Mouse (Mus musculus): ENCODE results near the gene C87977.

DNA sequence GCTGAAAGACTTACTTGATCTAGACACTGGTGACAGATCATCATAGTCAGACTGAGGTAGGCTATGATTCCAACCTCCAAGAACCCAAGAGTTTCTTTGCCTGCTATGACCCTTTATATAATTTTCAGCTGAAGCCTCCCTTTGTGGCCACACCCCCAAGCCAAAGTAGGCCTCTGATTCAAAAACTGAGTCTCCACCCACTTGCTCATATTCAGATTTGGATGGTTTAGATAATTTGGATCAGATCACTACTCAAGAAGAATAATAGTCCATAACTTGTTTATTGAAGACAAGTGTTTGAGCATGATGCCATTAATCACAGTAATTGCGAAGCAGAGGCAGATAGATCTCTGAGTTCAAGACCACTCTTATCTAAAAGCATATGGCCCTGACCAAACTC is 50.6 kb downstream of the C87977 start, which contains the start of gene Oog3:
- no peak for TF ChIP-seq CTCF (IDR thresholded peaks at IDR 0.05; ENCODE audit: control insufficient read depth, insufficient read depth, insufficient read length)
- no peak for TF ChIP-seq USF1 (IDR thresholded peaks at IDR 0.05; ENCODE audit: low read depth)
- no peak for TF ChIP-seq FOSL1 (IDR thresholded peaks at IDR 0.05; ENCODE audit: insufficient read depth, low read length, poor library complexity, severe bottlenecking)
- no peak for TF ChIP-seq MYOD1 (IDR thresholded peaks at IDR 0.05; ENCODE audit: control insufficient read depth, insufficient read length, low read depth)
- no peak for TF ChIP-seq MYOG (IDR thresholded peaks at IDR 0.05; ENCODE audit: control insufficient read depth, extremely low read depth, insufficient read length)
